Mouse (Mus musculus) heart, embryonic 10.5 days (tissue): ENCODE data around the gene Marveld3. TPM values are rescaled to one million over a fixed set of nuclear protein-coding genes. Genes with fewer than 3 reads are reported as not detected.

ENCODE experiments used
- DNase-seq: peaks from one replicate; pipeline ENCODE4 v3.0.0-alpha.2; 2017; ENCODE audit warnings: low spot score
- H3K27ac ChIP-seq: fragments of 300-500 bp; sonication (generic); 2 replicates; pipeline ENCODE4 v1.5.1; 2016; ENCODE audit warnings: mild to moderate bottlenecking
- H3K27me3 ChIP-seq: fragments of 300-500 bp; sonication (generic); 2 replicates; pipeline ENCODE4 v1.6.1; 2016; ENCODE audit warnings: mild to moderate bottlenecking; ENCODE audit not compliant: poor library complexity, insufficient read depth, severe bottlenecking
- H3K36me3 ChIP-seq: fragments of 300-500 bp; sonication (generic); 2 replicates; pipeline ENCODE4 v1.6.1; 2016; ENCODE audit warnings: mild to moderate bottlenecking, moderate library complexity
- H3K4me1 ChIP-seq: fragments of 300-500 bp; sonication (generic); 2 replicates; pipeline ENCODE4 v1.6.1; 2016; ENCODE audit warnings: mild to moderate bottlenecking
- H3K4me3 ChIP-seq: fragments of 300-500 bp; sonication (generic); 2 replicates; pipeline ENCODE4 v1.5.1; 2016; ENCODE audit warnings: mild to moderate bottlenecking, moderate library complexity
- H3K9me3 ChIP-seq: fragments of 300-500 bp; sonication (generic); 2 replicates; pipeline ENCODE4 v1.6.1; 2016; ENCODE audit warnings: mild to moderate bottlenecking, moderate library complexity
- WGBS: fragments of 180-500 bp; shearing (Covaris S2); methylation state at CpG from one replicate; pipeline ENCODE4 v1.1.7; 2016; 5-methylcytosine and 5-hydroxymethylcytosine counted together
- polyA plus RNA-seq: library from polyadenylated mRNA; unstranded; fragments of >200 nt; fragmentation: Nextera tagmentation; extraction: Ambion mirVana; gene quantifications from 2 replicates; pipeline ENCODE4 v1.2.1, GENCODE M21; 2016

Gene Marveld3
- 0.10 and 0.68 TPM in 2 replicates for polyA plus RNA-seq

GRCm38 (mm10) chr8:109961693-109962367 is at the start of gene Marveld3:
Marveld3 (minus strand) TSS chr8:109962203.
- Histone ChIP-seq H3K36me3 (no peaks in the 10 kb centered on the region), H3K4me3 (peak within 1 kb of the TSS; percentile 60), H3K4me1 (peaks cover 30% of the 10 kb centered on the region), H3K9me3 (no peaks in the 10 kb centered on the region), H3K27me3 (peaks cover 56% of the 10 kb centered on the region), H3K27ac (0 out of 2 replicates have a peak within 1 kb of the TSS, but pooled peaks have one; percentile 31)
- whole genome bisulfite sequencing = 5% methylated on average over 64 of the region's 64 CpGs
- no peak for DNase-seq

DNA sequence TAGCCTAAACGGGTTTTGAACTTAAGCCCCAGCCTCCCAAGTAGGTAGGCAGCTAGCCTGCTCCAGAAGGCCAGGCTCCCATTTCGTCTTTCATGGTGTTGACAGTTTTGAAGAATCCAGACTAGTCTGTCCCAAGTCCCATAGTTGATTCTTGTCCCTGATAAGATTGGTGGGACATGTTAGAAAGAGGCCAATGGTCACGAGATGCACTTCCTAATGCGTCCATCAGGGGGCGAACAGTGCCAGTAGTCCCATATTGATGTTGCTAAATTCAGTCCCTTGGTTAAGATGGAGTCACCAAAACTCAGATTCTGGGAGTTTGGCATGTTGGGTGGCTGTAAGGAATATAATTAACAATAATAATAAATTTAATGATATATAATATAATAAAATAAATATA is 48.9 kb upstream of the Marveld3 start:
- no peaks in the 10 kb centered on the region for H3K27me3 ChIP-seq
- no peak for DNase-seq
- no peak overlapping the region for H3K27ac ChIP-seq
- H3K4me3 ChIP-seq = no peak overlapping the region
- H3K36me3 ChIP-seq = no peaks in the 10 kb centered on the region
- no peaks in the 10 kb centered on the region for H3K9me3 ChIP-seq
- no peaks in the 10 kb centered on the region for H3K4me1 ChIP-seq
- WGBS = 27% methylated on average over 5 of the region's 5 CpGs

- H3K4me1 ChIP-seq = no peaks in the 10 kb centered on the region
- DNase-seq = no peak
- no peaks in the 10 kb centered on the region for H3K27me3 ChIP-seq
- H3K27ac ChIP-seq = no peak overlapping the region
- WGBS = 62% methylated on average over 8 of the region's 8 CpGs
- H3K36me3 ChIP-seq = no peaks in the 10 kb centered on the region
- H3K9me3 ChIP-seq = no peaks in the 10 kb centered on the region
- no peak overlapping the region for H3K4me3 ChIP-seq
These were observed 47.0 kb upstream of the Marveld3 start for GRCm38 (mm10) chr8:110008995-110009446.

GRCm38 (mm10) chr8:110008228-110008994 is 46.4 kb upstream of the Marveld3 start:
- 73% methylated on average over 26 of the region's 26 CpGs for WGBS
- H3K9me3 ChIP-seq = no peaks in the 10 kb centered on the region

DNA sequence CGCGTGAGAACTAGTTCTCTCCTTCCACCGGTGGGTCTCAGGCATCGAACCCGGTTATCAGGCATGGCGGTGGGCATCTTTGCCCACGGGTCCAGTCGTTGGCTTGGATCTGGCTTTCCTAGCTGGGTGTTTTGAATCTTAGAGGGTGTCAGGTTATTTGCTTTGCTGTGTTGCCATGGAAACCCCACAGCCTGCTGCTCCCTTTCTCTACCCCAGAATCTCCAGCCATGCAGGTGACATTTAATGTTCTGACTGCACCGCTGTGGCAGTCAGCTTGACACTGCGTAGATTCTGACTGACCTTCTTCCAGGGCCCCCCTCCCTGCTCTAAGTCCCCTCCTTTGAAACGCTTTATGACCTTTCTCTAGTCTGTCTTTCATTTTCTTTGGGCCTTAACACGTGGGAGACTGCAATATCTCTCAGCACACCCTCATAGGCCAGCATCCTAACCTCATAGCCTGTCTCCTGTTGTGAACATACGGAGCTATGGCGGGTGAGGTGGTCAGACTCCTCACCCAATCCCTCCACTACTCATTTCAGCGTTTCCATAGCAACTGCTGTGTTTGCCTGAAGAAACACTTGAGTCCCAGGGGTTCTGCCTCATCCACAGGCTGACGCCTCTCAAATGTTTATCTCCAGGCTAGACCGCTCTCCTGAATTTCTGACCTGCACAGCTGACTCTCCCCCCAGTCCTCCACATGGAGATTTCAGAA is 44.5 kb upstream of the Marveld3 start:
- H3K27me3 ChIP-seq = no peaks in the 10 kb centered on the region
- 59% methylated on average over 17 of the region's 17 CpGs for WGBS
- H3K4me1 ChIP-seq = no peaks in the 10 kb centered on the region
- H3K9me3 ChIP-seq = no peaks in the 10 kb centered on the region
- no peak overlapping the region for H3K4me3 ChIP-seq
- no peaks in the 10 kb centered on the region for H3K36me3 ChIP-seq
- no peak for DNase-seq
- H3K27ac ChIP-seq = no peak overlapping the region

More at GRCm38 (mm10) chr8:110008228-110008994, 46.4 kb upstream of the Marveld3 start:
- Histone ChIP-seq H3K27ac (no peak overlapping the region), H3K4me3 (no peak overlapping the region), H3K27me3 (no peaks in the 10 kb centered on the region), H3K4me1 (no peaks in the 10 kb centered on the region), H3K36me3 (no peaks in the 10 kb centered on the region)
- no peak for DNase-seq

DNA sequence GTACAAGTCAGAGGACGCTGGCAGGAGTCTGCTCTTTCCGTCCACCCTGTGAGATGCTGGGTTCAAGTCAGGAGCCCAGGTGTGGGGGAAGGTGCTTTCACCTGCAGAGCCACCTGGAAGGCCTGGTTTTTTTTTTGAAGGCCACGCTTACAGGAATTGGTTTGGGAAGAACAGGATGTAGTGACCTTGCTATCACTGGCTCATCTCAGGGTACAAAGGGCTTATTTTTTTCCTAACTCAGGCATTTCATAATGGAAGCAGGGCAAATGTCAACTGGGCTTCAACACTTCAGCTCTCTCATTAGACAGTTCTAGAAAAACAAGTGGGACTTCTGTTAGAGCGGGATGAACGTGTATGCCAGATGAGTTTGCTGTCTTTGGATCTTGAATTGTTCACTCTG is 42.3 kb upstream of the Marveld3 start:
- Histone ChIP-seq H3K27ac (no peak overlapping the region), H3K4me3 (no peak overlapping the region), H3K9me3 (no peaks in the 10 kb centered on the region), H3K27me3 (no peaks in the 10 kb centered on the region), H3K36me3 (no peaks in the 10 kb centered on the region), H3K4me1 (no peaks in the 10 kb centered on the region)
- DNase-seq = no peak
- WGBS = 70% methylated on average over 5 of the region's 5 CpGs

- WGBS = 32% methylated on average over 9 of the region's 9 CpGs
- no peak for DNase-seq
These were observed 41.0 kb upstream of the Marveld3 start for GRCm38 (mm10) chr8:110002953-110003352.

GRCm38 (mm10) chr8:109999974-110000373 is 38.0 kb upstream of the Marveld3 start:
- Histone ChIP-seq H3K27ac (no peak overlapping the region), H3K9me3 (no peaks in the 10 kb centered on the region), H3K27me3 (no peaks in the 10 kb centered on the region), H3K4me1 (no peaks in the 10 kb centered on the region), H3K36me3 (no peaks in the 10 kb centered on the region), H3K4me3 (no peak overlapping the region)
- DNase-seq = no peak
- WGBS = 79% methylated on average over 10 of the region's 10 CpGs

More at GRCm38 (mm10) chr8:110002953-110003352, 41.0 kb upstream of the Marveld3 start:
- Histone ChIP-seq H3K27ac (no peak overlapping the region), H3K9me3 (no peaks in the 10 kb centered on the region), H3K4me3 (no peak overlapping the region), H3K27me3 (no peaks in the 10 kb centered on the region), H3K4me1 (no peaks in the 10 kb centered on the region), H3K36me3 (no peaks in the 10 kb centered on the region)

- no peak overlapping the region for H3K4me3 ChIP-seq
- 78% methylated on average over 7 of the region's 7 CpGs for WGBS
- no peaks in the 10 kb centered on the region for H3K4me1 ChIP-seq
- no peak overlapping the region for H3K27ac ChIP-seq
- no peak for DNase-seq
- H3K36me3 ChIP-seq = no peaks in the 10 kb centered on the region
- H3K27me3 ChIP-seq = no peaks in the 10 kb centered on the region
- H3K9me3 ChIP-seq = no peaks in the 10 kb centered on the region
These were observed 36.1 kb upstream of the Marveld3 start for GRCm38 (mm10) chr8:109998066-109998465.

DNA sequence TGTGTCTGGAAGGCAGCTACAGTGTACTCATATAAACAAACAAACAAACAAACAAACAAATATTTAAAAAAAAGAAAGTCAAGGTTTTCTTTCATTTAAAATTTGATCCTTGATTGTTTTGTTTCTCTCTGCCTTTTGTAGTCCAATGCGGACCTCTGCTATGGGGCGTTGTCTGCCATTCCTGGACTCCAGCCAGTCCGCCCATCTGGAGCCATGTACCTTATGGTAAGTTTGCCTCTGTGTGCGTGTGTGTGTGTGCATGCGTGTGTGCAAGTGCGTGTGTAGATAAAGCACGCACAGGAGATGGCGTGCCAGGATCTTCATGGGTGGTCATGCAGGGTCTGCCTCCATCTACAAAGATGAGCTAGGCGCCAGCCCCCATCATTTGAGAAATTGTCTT is 35.4 kb upstream of the Marveld3 start:
- Histone ChIP-seq H3K36me3 (no peaks in the 10 kb centered on the region), H3K4me3 (no peak overlapping the region), H3K4me1 (no peaks in the 10 kb centered on the region), H3K27me3 (no peaks in the 10 kb centered on the region), H3K9me3 (no peaks in the 10 kb centered on the region), H3K27ac (no peak overlapping the region)
- DNase-seq = no peak
- 90% methylated on average over 9 of the region's 9 CpGs for WGBS

DNA sequence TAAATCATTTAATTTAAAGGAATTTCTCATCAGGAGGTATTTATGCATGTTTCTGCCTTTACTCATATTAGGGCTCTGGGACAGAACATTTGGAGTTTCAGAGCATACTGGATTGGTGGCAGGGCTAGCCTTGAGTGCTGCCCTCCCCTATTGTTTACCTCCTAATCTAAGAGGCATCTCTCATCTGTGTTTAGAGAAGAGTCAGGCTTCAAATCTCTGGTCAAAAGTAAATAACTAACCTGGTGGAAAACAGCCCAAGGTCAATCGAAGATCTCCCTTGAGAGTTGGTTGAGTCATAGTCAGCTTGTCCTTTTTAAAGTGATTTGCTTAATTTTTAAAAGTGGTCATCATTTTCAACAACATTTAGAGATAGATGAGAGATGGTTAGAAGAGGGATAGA is 30.9 kb upstream of the Marveld3 start:
- Histone ChIP-seq H3K9me3 (no peaks in the 10 kb centered on the region), H3K27ac (no peak overlapping the region), H3K27me3 (no peaks in the 10 kb centered on the region), H3K4me3 (no peak overlapping the region), H3K36me3 (no peaks in the 10 kb centered on the region), H3K4me1 (no peaks in the 10 kb centered on the region)
- WGBS = 82% methylated on average over 1 of the region's 1 CpGs
- no peak for DNase-seq

- Histone ChIP-seq H3K9me3 (no peaks in the 10 kb centered on the region), H3K4me3 (no peak overlapping the region), H3K4me1 (no peaks in the 10 kb centered on the region), H3K27ac (no peak overlapping the region), H3K27me3 (no peaks in the 10 kb centered on the region), H3K36me3 (no peaks in the 10 kb centered on the region)
- 76% methylated on average over 5 of the region's 5 CpGs for WGBS
- no peak for DNase-seq
These were observed 30.2 kb upstream of the Marveld3 start for GRCm38 (mm10) chr8:109992166-109992565.

- Histone ChIP-seq H3K36me3 (no peaks in the 10 kb centered on the region), H3K9me3 (no peaks in the 10 kb centered on the region), H3K4me3 (no peak within 1 kb of the TSS), H3K27me3 (no peaks in the 10 kb centered on the region), H3K27ac (no peak within 1 kb of the TSS), H3K4me1 (no peaks in the 10 kb centered on the region)
- WGBS = 73% methylated on average over 8 of the region's 8 CpGs
- DNase-seq = no peak
These were observed 28.2 kb upstream of the Marveld3 start, which contains the start of gene Tat for GRCm38 (mm10) chr8:109990224-109990623. Tat (plus strand) TSS chr8:109990437.
